Mouse (Mus musculus) Muller cell, postnatal 12 days (primary cell): ENCODE data around the gene Ctnna3.
A peak's percentile ranks its signal among the peaks of the same experiment; 100 is the strongest.

Experiments used
- DNase-seq: peaks from one replicate; pipeline ENCODE4 v3.0.0-alpha.2; 2015; ENCODE audit errors: inconsistent ontology term

Gene Ctnna3

GRCm38 (mm10) chr10:63927334-63927733 lies 497.4 kb downstream of the Ctnna3 start, which contains the start of gene Gm10118:
Gene Gm10118 (minus strand): TSS chr10:63927434.
- no peak for DNase-seq

- DNase-seq = no peak
Observed at GRCm38 (mm10) chr10:63933946-63934345, 504.0 kb downstream of the Ctnna3 start.

- no peak for DNase-seq
Observed at GRCm38 (mm10) chr10:63945534-63945933, 515.6 kb downstream of the Ctnna3 start.

GRCm38 (mm10) chr10:63947266-63947665 lies 517.4 kb downstream of the Ctnna3 start:
- DNase-seq = peak; percentile 11

- no peak for DNase-seq
Observed at GRCm38 (mm10) chr10:63950867-63951266, 521.0 kb downstream of the Ctnna3 start.

GRCm38 (mm10) chr10:63951481-63951880 lies 521.6 kb downstream of the Ctnna3 start:
- no peak for DNase-seq

GRCm38 (mm10) chr10:63954308-63954930 lies 524.5 kb downstream of the Ctnna3 start:
- peak; percentile 22 for DNase-seq

GRCm38 (mm10) chr10:63972300-63972699 lies 542.4 kb downstream of the Ctnna3 start:
- no peak for DNase-seq

GRCm38 (mm10) chr10:63978101-63978500 lies 548.2 kb downstream of the Ctnna3 start:
- peak; percentile 22 for DNase-seq

- no peak for DNase-seq
Observed at GRCm38 (mm10) chr10:63978535-63978934, 548.6 kb downstream of the Ctnna3 start.

GRCm38 (mm10) chr10:63978969-63979368 lies 549.1 kb downstream of the Ctnna3 start:
- no peak for DNase-seq

- DNase-seq = no peak
Observed at GRCm38 (mm10) chr10:63979410-63979809, 549.5 kb downstream of the Ctnna3 start.

- DNase-seq = no peak
Observed at GRCm38 (mm10) chr10:63985576-63985975, 555.7 kb downstream of the Ctnna3 start.

- DNase-seq = no peak
Observed at GRCm38 (mm10) chr10:63994251-63994650, 564.4 kb downstream of the Ctnna3 start.

GRCm38 (mm10) chr10:64001531-64001930 lies 571.6 kb downstream of the Ctnna3 start:
- no peak for DNase-seq

GRCm38 (mm10) chr10:64001996-64002395 lies 572.1 kb downstream of the Ctnna3 start:
- DNase-seq = no peak

GRCm38 (mm10) chr10:64020347-64020746 lies 590.4 kb downstream of the Ctnna3 start:
- DNase-seq = no peak

GRCm38 (mm10) chr10:64023340-64023739 lies 593.4 kb downstream of the Ctnna3 start:
- peak; percentile 28 for DNase-seq

- no peak for DNase-seq
Observed at GRCm38 (mm10) chr10:64030901-64031300, 601.0 kb downstream of the Ctnna3 start.

GRCm38 (mm10) chr10:64039760-64040535 lies 610.0 kb downstream of the Ctnna3 start:
- DNase-seq = peak; percentile 55

- DNase-seq = peak; percentile 39
Observed at GRCm38 (mm10) chr10:64041218-64041617, 611.3 kb downstream of the Ctnna3 start.

- no peak for DNase-seq
Observed at GRCm38 (mm10) chr10:64041892-64042291, 612.0 kb downstream of the Ctnna3 start.

GRCm38 (mm10) chr10:64049151-64049550 lies 619.3 kb downstream of the Ctnna3 start:
- DNase-seq = no peak
